Mouse (Mus musculus): ENCODE measurements at regions not wholly inside any gene's neighbourhood (a gene's known extent, or its start where the extent isn't known, plus 50 kb on each side); places are given as distances from the start of the nearest gene placed in this dataset.

GRCm38 (mm10) chr2:128247967-128248366, 122.1 kb downstream of the Bcl2l11 start:
- Histone ChIP-seq H3K27ac (replicated peaks; ENCODE audit: low read depth, low read length) (no peak overlapping the region), H3K4me3 (ENCODE audit: insufficient read depth, low read depth, low read length) (no peak overlapping the region), H3K4me1 (ENCODE audit: control insufficient read depth, insufficient read depth, insufficient read length, low read length) (peaks cover 4% of the 10 kb centered on the region)

GRCm38 (mm10) chr2:128249188-128249587, 123.3 kb downstream of the Bcl2l11 start:
- H3K4me3 ChIP-seq (ENCODE audit: insufficient read depth, low read depth, low read length) = no peak overlapping the region
- H3K4me1 ChIP-seq (ENCODE audit: control insufficient read depth, insufficient read depth, insufficient read length, low read length) = peaks cover 4% of the 10 kb centered on the region
- H3K27ac ChIP-seq (replicated peaks; ENCODE audit: low read depth, low read length) = no peak overlapping the region

- H3K27ac ChIP-seq (replicated peaks; ENCODE audit: low read depth, low read length) = no peak overlapping the region
Observed at GRCm38 (mm10) chr2:128249607-128250006, 123.8 kb downstream of the Bcl2l11 start.

GRCm38 (mm10) chr2:128250841-128251240, 125.0 kb downstream of the Bcl2l11 start:
- Histone ChIP-seq H3K4me3 (ENCODE audit: insufficient read depth, low read depth, low read length) (no peak overlapping the region), H3K27ac (replicated peaks; ENCODE audit: low read depth, low read length) (no peak overlapping the region), H3K4me1 (ENCODE audit: control insufficient read depth, insufficient read depth, insufficient read length, low read length) (peaks cover 4% of the 10 kb centered on the region)

More at GRCm38 (mm10) chr2:128249607-128250006, 123.8 kb downstream of the Bcl2l11 start:
- H3K4me3 ChIP-seq (ENCODE audit: insufficient read depth, low read depth, low read length) = no peak overlapping the region
- H3K4me1 ChIP-seq (ENCODE audit: control insufficient read depth, insufficient read depth, insufficient read length, low read length) = peaks cover 4% of the 10 kb centered on the region

- Histone ChIP-seq H3K4me1 (ENCODE audit: control insufficient read depth, insufficient read depth, insufficient read length, low read length) (no peaks in the 10 kb centered on the region), H3K27ac (replicated peaks; ENCODE audit: low read depth, low read length) (no peak overlapping the region), H3K4me3 (ENCODE audit: insufficient read depth, low read depth, low read length) (no peak overlapping the region)
Observed at GRCm38 (mm10) chr2:128256651-128257050, 130.8 kb downstream of the Bcl2l11 start.

GRCm38 (mm10) chr2:128257262-128257661, 131.4 kb downstream of the Bcl2l11 start:
- H3K4me1 ChIP-seq (ENCODE audit: control insufficient read depth, insufficient read depth, insufficient read length, low read length) = no peaks in the 10 kb centered on the region
- no peak overlapping the region for H3K4me3 ChIP-seq (ENCODE audit: insufficient read depth, low read depth, low read length)
- H3K27ac ChIP-seq (replicated peaks; ENCODE audit: low read depth, low read length) = no peak overlapping the region

GRCm38 (mm10) chr2:128263880-128264279, 138.0 kb downstream of the Bcl2l11 start:
- no peak overlapping the region for H3K27ac ChIP-seq (replicated peaks; ENCODE audit: low read depth, low read length)
- no peaks in the 10 kb centered on the region for H3K4me1 ChIP-seq (ENCODE audit: control insufficient read depth, insufficient read depth, insufficient read length, low read length)
- H3K4me3 ChIP-seq (ENCODE audit: insufficient read depth, low read depth, low read length) = no peak overlapping the region

GRCm38 (mm10) chr2:128265014-128265990, 139.5 kb downstream of the Bcl2l11 start:
- Histone ChIP-seq H3K4me1 (ENCODE audit: control insufficient read depth, insufficient read depth, insufficient read length, low read length) (no peaks in the 10 kb centered on the region), H3K4me3 (ENCODE audit: insufficient read depth, low read depth, low read length) (no peak overlapping the region), H3K27ac (replicated peaks; ENCODE audit: low read depth, low read length) (no peak overlapping the region)

DNA sequence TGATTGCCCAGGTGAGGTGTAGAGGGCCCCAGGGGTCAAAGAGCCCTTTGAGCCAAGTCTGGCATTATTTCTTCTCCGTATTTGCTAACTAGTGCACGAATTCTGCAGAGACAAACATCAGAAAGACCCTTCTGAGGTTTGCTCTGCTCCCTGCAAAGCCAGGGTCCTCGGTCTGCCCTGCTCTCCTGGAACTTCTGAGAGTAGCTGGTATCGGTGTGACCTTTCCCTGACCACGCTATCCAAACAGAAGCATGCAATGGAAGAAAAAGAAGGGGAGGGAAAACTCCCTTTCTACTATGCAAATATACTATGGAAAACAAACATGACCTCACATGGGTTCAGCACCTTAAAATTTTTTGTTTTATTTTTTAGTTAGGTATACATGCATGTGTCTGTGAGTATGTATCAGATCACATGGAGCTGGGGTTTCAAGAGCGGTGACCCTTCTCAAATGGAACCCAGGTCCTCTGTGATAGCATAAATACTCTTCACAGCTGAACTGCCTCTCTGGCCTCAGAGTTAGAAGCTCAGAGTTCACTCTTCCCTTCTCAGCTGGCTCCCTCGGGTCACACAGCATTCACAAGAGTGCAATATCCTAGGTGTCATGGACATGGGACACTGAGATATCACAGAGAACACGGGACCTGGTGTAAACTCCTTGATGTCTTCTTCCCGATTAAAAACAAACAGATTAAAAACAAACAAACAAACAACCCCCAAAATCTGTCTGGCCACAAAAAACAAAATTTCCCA, 144.7 kb downstream of the Bcl2l11 start:
- Histone ChIP-seq H3K27ac (replicated peaks; ENCODE audit: low read depth, low read length) (no peak overlapping the region), H3K4me1 (ENCODE audit: control insufficient read depth, insufficient read depth, insufficient read length, low read length) (0 out of 2 replicates have a peak, but pooled peaks cover 4% of the 10 kb centered on the region), H3K4me3 (ENCODE audit: insufficient read depth, low read depth, low read length) (no peak overlapping the region)

GRCm38 (mm10) chr2:128272789-128273188, 147.0 kb downstream of the Bcl2l11 start:
- H3K27ac ChIP-seq (replicated peaks; ENCODE audit: low read depth, low read length) = no peak overlapping the region; the same call in 1 of the 2 replicates
- H3K4me3 ChIP-seq (ENCODE audit: insufficient read depth, low read depth, low read length) = no peak overlapping the region
- H3K4me1 ChIP-seq (ENCODE audit: control insufficient read depth, insufficient read depth, insufficient read length, low read length) = peaks cover 15% of the 10 kb centered on the region

DNA sequence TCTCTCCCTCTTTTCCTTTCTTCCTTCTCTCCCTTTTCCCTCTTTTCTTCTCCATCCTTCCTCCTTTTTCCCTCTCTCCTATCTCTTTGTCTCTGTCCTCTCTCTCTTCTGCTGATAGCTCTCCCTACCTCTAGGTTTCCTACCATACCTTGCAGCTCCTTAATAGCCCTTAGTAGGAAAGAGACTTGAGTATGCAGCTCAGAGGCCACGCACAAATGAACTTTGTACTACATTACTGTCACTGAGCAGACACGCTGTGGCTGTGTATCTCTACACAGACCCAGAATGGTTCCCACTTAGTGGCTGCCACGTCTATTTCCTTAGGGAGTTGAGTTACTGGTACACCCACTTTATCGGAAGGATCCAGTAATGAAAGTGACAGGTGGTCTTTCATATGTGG, 147.5 kb downstream of the Bcl2l11 start:
- H3K27ac ChIP-seq (replicated peaks; ENCODE audit: low read depth, low read length) = no peak overlapping the region
- peaks cover 15% of the 10 kb centered on the region for H3K4me1 ChIP-seq (ENCODE audit: control insufficient read depth, insufficient read depth, insufficient read length, low read length)
- H3K4me3 ChIP-seq (ENCODE audit: insufficient read depth, low read depth, low read length) = no peak overlapping the region

- Histone ChIP-seq H3K4me3 (ENCODE audit: insufficient read depth, low read depth, low read length) (no peak overlapping the region), H3K4me1 (ENCODE audit: control insufficient read depth, insufficient read depth, insufficient read length, low read length) (peaks cover 15% of the 10 kb centered on the region), H3K27ac (replicated peaks; ENCODE audit: low read depth, low read length) (no peak overlapping the region)
Observed at GRCm38 (mm10) chr2:128276337-128276736, 150.5 kb downstream of the Bcl2l11 start.

GRCm38 (mm10) chr2:128277387-128278123, 151.7 kb downstream of the Bcl2l11 start:
- H3K27ac ChIP-seq (replicated peaks; ENCODE audit: low read depth, low read length) = no peak overlapping the region
- no peak overlapping the region for H3K4me3 ChIP-seq (ENCODE audit: insufficient read depth, low read depth, low read length)
- peaks cover 11% of the 10 kb centered on the region for H3K4me1 ChIP-seq (ENCODE audit: control insufficient read depth, insufficient read depth, insufficient read length, low read length)

DNA sequence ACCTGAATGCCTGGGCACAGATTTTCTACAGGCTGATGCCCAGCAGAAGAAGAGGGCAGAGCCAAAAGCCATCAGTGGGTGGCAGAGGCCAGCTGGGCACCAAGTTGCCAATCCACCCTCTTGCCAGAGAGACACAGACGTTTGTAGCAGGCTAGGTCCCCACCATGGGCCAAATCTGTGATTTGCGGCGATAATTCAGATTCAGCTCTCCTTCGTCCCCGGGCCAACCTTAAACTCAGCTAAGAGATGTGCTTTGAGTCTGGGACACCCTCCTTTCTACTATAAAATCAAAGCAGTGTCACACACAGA, 152.2 kb downstream of the Bcl2l11 start:
- Histone ChIP-seq H3K4me3 (ENCODE audit: insufficient read depth, low read depth, low read length) (no peak overlapping the region), H3K27ac (replicated peaks; ENCODE audit: low read depth, low read length) (no peak overlapping the region), H3K4me1 (ENCODE audit: control insufficient read depth, insufficient read depth, insufficient read length, low read length) (peaks cover 11% of the 10 kb centered on the region)

DNA sequence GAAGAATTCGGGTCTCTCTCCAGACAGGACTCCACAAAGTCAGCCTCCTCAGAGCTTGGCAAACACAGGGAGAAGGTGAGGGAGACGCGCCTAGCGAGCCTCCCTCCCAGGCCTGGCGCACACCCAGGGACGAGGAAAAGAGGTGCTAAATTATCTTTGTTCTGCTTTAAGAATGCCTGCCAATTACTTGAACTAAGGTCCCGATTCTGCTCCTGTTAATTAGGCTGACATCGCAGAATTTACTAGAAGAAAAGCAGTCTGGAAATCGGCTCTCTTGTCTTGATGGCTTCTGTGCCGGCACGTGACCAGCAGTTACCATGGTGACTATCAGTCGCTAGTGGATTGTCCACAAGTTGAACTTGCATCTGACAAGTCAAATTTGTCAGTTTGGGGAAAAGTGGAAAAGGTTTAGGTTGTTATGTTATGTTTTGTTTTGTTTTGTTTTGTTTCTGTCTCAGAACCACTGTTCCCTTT, 152.8 kb downstream of the Bcl2l11 start:
- Histone ChIP-seq H3K4me1 (ENCODE audit: control insufficient read depth, insufficient read depth, insufficient read length, low read length) (peaks cover 11% of the 10 kb centered on the region), H3K4me3 (ENCODE audit: insufficient read depth, low read depth, low read length) (no peak overlapping the region), H3K27ac (replicated peaks; ENCODE audit: low read depth, low read length) (no peak overlapping the region)

Data from brown adipose tissue, adult 24 weeks (tissue).